Mouse (Mus musculus) hindbrain, embryonic 15.5 days (tissue): ENCODE results near the gene Lpin2. TPM values are rescaled to one million over a fixed set of nuclear protein-coding genes. Genes with fewer than 3 reads are reported as not detected.

Experiments
- ATAC-seq: fragments of 200-750 bp; cut with Nextera tagmentation; 2 replicates; pipeline ENCODE4 v1.8.0; 2017; ENCODE audit warnings: low read depth, moderate number of reproducible peaks, moderate TSS enrichment; ENCODE audit not compliant: low FRiP score
- H3K27ac ChIP-seq: fragments of 300-500 bp; sonication (generic); replicated peaks from 2 replicates; pipeline ENCODE4 v1.5.1; 2015; ENCODE audit warnings: mild to moderate bottlenecking, inconsistent platforms
- H3K27me3 ChIP-seq: fragments of 300-500 bp; sonication (generic); 2 replicates; pipeline ENCODE4 v1.6.1; 2015; ENCODE audit warnings: control low read depth, inconsistent platforms
- H3K36me3 ChIP-seq: fragments of 300-500 bp; sonication (generic); 2 replicates; pipeline ENCODE4 v1.6.1; 2015; ENCODE audit warnings: control low read depth, inconsistent platforms
- H3K4me1 ChIP-seq: fragments of 300-500 bp; sonication (generic); replicated peaks from 2 replicates; pipeline ENCODE4 v1.6.1; 2015; ENCODE audit warnings: control low read depth, inconsistent platforms
- H3K4me2 ChIP-seq: fragments of 300-500 bp; sonication (generic); 2 replicates; pipeline ENCODE4 v1.6.1; 2015; ENCODE audit warnings: moderate library complexity, mild to moderate bottlenecking, inconsistent platforms
- H3K4me3 ChIP-seq: fragments of 300-500 bp; sonication (generic); 2 replicates; pipeline ENCODE4 v1.5.1; 2015; ENCODE audit warnings: mild to moderate bottlenecking, inconsistent platforms
- H3K9ac ChIP-seq: fragments of 300-500 bp; sonication (generic); 2 replicates; pipeline ENCODE4 v1.6.1; 2015; ENCODE audit warnings: inconsistent platforms
- H3K9me3 ChIP-seq: fragments of 300-500 bp; sonication (generic); 2 replicates; pipeline ENCODE4 v1.6.1; 2016; ENCODE audit warnings: control low read depth, inconsistent platforms
- WGBS: fragments of 180-500 bp; shearing (Covaris S2); methylation state at CpG from one replicate; pipeline ENCODE4 v1.1.7; 2015; 5-methylcytosine and 5-hydroxymethylcytosine counted together
- polyA plus RNA-seq: library from polyadenylated mRNA; unstranded; fragments of >200 nt; fragmentation: Nextera tagmentation; extraction: Ambion mirVana; gene quantifications from 2 replicates; pipeline ENCODE4 v1.2.1, GENCODE M21; 2015

The Lpin2 gene
- polyA plus RNA-seq, 1 experiment from 2014 or later, result 42.6 TPM

DNA sequence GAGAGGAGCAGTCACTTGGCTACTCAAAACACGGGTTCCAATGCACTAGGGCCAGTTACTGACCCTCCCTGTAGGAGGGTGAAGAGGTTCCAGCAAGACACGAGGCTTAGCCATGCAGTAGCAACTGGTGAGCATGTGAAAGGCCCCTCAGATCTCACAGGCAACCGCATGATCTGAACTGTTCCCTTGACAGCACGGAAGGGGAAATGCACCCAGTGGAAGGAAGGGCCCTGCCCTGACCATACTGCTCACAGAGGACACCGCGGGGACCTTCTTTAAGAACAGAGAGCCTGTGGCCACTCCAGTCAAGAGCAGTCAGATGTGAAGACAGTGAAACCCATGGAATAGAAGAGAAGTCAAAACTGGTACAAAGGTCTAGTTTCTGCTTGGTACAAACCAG lies 80.8 kb downstream of the Lpin2 start:
- no peak for ATAC-seq
- no peaks in the 10 kb centered on the region for H3K27me3 ChIP-seq
- no peaks in the 10 kb centered on the region for H3K4me1 ChIP-seq
- H3K36me3 ChIP-seq, result no peaks in the 10 kb centered on the region
- no peak overlapping the region for H3K27ac ChIP-seq
- 80% methylated on average over 6 of the region's 6 CpGs for WGBS
- H3K9ac ChIP-seq, result no peak overlapping the region
- H3K4me3 ChIP-seq, result no peak overlapping the region
- H3K9me3 ChIP-seq, result no peaks in the 10 kb centered on the region
- H3K4me2 ChIP-seq, result no peak overlapping the region

DNA sequence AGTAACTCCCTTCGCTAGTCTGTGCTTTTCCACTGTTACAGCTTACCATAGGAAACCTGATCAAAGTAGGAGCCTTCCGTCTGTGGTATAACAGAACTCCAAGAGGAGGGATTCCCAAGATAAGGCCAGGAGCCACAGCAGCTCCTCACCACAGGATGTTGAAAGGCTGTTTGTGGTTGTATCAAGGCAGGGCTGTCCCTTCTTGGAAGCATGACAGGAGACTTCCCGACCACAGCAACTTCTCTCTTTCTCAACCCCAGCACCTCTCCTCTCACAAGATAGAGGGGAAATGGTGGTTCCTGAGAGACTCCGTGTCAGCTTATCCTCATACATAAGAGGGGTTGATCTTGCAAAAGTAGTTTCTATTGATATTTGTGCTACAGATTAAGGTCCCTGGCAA lies 82.4 kb downstream of the Lpin2 start:
- ATAC-seq, result no peak
- Histone ChIP-seq H3K9me3 (no peaks in the 10 kb centered on the region), H3K4me3 (no peak overlapping the region), H3K9ac (no peak overlapping the region), H3K4me1 (no peaks in the 10 kb centered on the region), H3K36me3 (no peaks in the 10 kb centered on the region), H3K27me3 (no peaks in the 10 kb centered on the region), H3K27ac (no peak overlapping the region), H3K4me2 (no peak overlapping the region)
- 81% methylated on average over 4 of the region's 4 CpGs for WGBS

DNA sequence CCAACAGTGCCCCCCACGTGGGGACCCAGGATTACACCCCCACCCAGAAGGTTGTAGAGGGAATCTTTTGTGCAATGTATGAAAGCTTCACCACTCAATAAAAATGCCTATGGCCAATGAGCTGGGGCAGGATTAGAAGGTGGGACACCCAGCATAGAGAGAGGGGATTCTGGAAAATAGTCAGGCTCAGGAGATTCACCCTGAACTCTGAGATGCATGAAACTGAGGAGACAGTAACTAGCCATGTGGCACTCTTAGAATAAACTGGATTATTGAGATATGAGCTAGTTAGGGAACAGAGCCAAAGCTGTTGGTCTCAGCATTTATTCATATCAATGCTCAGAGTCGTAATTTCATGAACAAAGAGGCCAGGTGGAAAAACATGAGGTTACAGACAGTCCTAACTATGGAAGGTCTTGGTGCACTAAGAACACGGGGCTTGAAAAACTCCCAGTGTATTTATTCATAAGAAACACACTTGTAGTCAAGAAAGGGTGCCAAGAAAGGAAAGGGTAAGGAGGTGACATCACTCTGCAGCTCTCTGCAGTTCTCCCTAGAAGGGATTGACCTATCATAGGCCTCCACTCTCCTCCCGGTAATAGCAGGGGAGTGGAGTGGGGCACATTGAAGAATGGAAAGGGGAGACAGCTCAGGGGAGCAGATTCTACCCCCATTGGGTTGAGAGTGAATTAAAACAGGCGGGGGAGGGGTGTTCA lies 83.1 kb downstream of the Lpin2 start:
- H3K36me3 ChIP-seq, result no peaks in the 10 kb centered on the region
- no peak overlapping the region for H3K27ac ChIP-seq
- H3K4me1 ChIP-seq, result no peaks in the 10 kb centered on the region
- no peaks in the 10 kb centered on the region for H3K27me3 ChIP-seq
- no peak overlapping the region for H3K4me2 ChIP-seq
- no peak overlapping the region for H3K9ac ChIP-seq
- H3K9me3 ChIP-seq, result no peaks in the 10 kb centered on the region
- ATAC-seq, result no peak
- no peak overlapping the region for H3K4me3 ChIP-seq
- 76% methylated on average over 5 of the region's 5 CpGs for WGBS

DNA sequence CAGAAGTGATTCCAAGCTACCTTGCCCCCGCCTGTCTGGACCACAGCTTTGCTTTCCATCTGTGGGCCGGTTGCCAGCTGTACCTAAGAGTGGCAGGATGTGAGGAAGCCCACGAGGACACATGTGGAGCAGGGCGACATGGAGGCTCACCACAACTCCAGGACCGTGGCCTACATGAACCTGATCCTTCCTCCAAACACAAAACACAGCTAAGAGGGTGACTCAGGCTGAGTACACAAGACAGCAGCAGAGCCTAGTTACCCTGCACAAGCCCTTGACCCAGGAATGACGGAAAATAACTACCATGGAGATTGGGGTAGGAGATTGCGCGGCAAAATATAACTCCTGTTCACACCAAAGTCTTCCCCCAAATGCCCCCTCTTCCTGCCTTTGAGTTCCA lies 85.0 kb downstream of the Lpin2 start:
- Histone ChIP-seq H3K4me3 (no peak overlapping the region), H3K4me1 (no peaks in the 10 kb centered on the region), H3K4me2 (no peak overlapping the region), H3K36me3 (no peaks in the 10 kb centered on the region), H3K9ac (no peak overlapping the region), H3K27me3 (no peaks in the 10 kb centered on the region), H3K27ac (no peak overlapping the region), H3K9me3 (no peaks in the 10 kb centered on the region)
- WGBS, result 95% methylated on average over 8 of the region's 8 CpGs
- ATAC-seq, result no peak

DNA sequence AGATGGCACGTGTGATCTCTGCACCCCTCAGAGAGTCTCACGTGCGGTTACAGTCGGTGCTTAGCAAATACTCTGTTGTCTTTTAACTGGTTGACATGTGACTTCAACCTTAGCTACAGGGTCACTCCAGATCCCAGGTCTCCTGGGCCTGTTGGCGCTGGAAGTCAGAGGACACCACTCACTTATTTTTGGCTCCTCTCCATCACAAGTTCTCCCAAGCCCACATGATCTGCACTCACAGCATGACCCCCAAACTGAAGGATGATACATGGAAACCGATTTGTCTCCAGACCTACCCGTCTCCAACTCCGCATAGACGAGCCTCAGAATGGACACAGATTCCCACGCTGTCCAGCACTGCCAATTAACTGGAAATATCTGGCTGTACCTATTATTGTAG lies 85.8 kb downstream of the Lpin2 start:
- ATAC-seq, result no peak

DNA sequence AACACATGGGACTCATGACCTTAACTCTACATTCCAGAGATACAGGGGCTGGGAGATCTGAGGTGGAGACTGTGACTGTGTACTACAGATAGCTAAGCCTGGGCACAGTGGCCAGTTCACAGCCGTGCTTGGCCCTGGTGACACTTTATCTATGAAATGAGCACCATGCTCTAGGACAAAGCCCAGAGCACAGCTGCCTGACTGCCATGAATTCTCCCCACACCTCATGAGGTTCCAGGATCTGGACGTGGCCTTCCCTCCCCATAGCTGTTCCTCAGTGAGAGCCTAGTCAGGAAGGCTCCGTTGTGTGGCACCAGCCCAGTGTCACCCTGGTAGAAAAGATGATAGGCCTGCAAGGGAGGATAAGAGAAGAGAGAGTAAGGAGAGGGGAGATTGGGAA lies 86.2 kb downstream of the Lpin2 start:
- 91% methylated on average over 3 of the region's 3 CpGs for whole genome bisulfite sequencing

More for the DNA sequence above, 85.8 kb downstream of the Lpin2 start:
- Histone ChIP-seq H3K27ac (no peak overlapping the region), H3K9ac (no peak overlapping the region), H3K9me3 (no peaks in the 10 kb centered on the region), H3K4me2 (no peak overlapping the region), H3K4me3 (no peak overlapping the region), H3K36me3 (no peaks in the 10 kb centered on the region), H3K27me3 (no peaks in the 10 kb centered on the region), H3K4me1 (no peaks in the 10 kb centered on the region)
- WGBS, result 83% methylated on average over 10 of the region's 10 CpGs

DNA sequence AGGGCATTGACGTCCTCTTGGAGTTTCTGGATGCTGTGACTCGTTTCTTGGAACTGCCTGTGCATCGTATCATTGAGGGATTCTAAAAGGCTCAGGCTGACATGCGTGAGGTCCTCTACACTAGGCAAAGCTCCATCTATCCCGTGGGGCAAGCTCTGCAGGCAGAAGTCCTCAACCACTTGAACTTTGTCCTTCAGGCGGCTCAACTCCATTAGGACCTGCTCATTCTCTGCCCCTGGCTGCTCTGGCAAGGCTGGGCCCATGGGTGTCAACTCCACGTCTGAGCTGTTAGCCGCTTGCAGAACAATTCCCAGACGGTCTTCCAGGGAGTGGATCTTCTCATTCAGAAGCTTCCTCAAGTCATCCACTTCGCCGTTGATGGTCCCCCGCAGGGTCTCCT lies 91.5 kb downstream of the Lpin2 start:
- Histone ChIP-seq H3K4me1 (no peaks in the 10 kb centered on the region), H3K9ac (no peak overlapping the region), H3K9me3 (no peaks in the 10 kb centered on the region), H3K4me2 (no peak overlapping the region), H3K36me3 (no peaks in the 10 kb centered on the region), H3K27ac (no peak overlapping the region), H3K4me3 (no peak overlapping the region), H3K27me3 (no peaks in the 10 kb centered on the region)
- WGBS, result 96% methylated on average over 12 of the region's 12 CpGs
- ATAC-seq, result no peak

More for the DNA sequence above, 86.2 kb downstream of the Lpin2 start:
- Histone ChIP-seq H3K9me3 (no peaks in the 10 kb centered on the region), H3K4me3 (no peak overlapping the region), H3K27me3 (no peaks in the 10 kb centered on the region), H3K27ac (no peak overlapping the region), H3K9ac (no peak overlapping the region), H3K4me1 (no peaks in the 10 kb centered on the region), H3K36me3 (no peaks in the 10 kb centered on the region), H3K4me2 (no peak overlapping the region)
- ATAC-seq, result no peak

DNA sequence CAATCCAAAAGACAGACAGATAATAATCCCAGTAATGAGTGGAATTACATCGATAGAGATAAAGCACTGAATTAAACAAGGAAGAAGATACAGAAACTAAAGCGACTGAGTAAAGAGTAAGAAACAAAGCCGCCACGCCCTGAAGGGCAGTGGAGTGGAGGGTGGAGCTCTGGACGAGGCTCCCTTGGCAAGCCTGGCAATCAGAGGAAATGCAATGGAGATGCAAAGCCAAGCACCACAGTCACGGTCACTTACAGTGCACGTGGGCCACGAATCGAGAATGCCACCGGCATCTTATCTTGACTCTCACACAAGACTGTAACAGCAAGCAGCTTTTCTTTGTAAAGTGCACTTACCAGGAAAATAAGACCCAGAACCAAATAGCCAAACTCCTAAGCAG lies 94.4 kb downstream of the Lpin2 start:
- no peak overlapping the region for H3K27ac ChIP-seq
- ATAC-seq, result no peak
- no peak overlapping the region for H3K4me2 ChIP-seq
- H3K9ac ChIP-seq, result no peak overlapping the region
- H3K9me3 ChIP-seq, result no peaks in the 10 kb centered on the region
- 89% methylated on average over 10 of the region's 10 CpGs for WGBS
- H3K4me3 ChIP-seq, result no peak overlapping the region
- H3K27me3 ChIP-seq, result no peaks in the 10 kb centered on the region
- H3K4me1 ChIP-seq, result no peaks in the 10 kb centered on the region
- no peaks in the 10 kb centered on the region for H3K36me3 ChIP-seq

DNA sequence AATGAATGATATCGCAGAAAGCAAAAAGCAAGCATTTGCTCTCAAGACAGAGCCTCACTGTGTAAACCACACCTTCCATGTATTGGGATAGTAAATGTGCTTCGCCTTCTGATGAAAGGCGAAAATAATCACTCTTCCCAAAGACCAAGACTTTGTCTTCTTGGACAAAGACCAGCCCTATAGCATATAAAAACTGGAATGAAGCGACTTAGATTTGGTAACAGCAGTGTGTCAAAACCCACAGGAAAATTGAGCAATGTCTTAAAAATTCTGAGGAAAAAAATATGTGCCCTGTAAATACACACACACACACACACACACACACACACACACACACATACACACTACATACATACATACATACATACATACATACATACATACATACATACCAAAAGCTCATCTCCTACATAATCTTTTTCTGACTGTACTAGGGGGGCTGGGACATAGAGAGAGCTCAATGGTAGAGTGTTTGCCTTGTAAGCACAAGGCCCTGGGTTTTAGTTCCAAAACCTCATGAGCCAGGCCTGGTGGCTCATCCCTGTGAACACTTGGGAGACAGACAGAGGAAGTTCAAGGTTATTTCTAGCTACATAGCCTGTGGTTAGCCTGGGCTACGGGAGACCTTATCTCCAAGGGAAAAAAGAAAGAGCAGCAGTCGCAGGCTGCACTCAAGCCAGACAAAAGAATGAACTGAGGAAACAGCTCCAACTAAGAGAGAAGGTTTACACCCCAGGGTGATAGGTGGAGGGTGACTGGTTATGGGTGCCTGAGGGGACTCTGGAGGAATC lies 95.5 kb downstream of the Lpin2 start:
- 88% methylated on average over 6 of the region's 6 CpGs for WGBS

DNA sequence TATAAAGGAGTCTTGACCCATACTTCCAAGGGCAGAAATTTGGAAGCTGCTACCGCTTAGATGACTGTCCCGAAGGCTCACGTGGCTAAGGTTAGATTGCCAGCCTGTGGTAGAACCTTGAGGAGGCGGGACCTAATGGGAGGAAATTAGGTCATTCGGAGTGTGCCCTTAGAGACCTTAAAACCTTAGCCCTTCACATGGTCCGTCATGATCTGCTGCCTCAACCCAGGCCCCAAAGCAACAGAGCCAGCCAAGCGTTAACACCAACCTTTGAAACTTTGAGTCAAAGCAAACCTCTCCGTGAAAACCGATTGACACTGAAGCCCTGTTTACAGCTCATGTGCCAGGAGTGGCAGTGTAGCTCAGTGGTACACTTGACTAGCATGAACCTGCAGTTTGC lies 100.4 kb downstream of the Lpin2 start:
- no peak overlapping the region for H3K9ac ChIP-seq
- no peaks in the 10 kb centered on the region for H3K36me3 ChIP-seq
- no peaks in the 10 kb centered on the region for H3K27me3 ChIP-seq
- no peak for ATAC-seq
- H3K27ac ChIP-seq, result no peak overlapping the region
- H3K4me2 ChIP-seq, result no peak overlapping the region
- H3K4me3 ChIP-seq, result no peak overlapping the region
- WGBS, result 89% methylated on average over 9 of the region's 9 CpGs
- no peaks in the 10 kb centered on the region for H3K9me3 ChIP-seq
- no peaks in the 10 kb centered on the region for H3K4me1 ChIP-seq

More for the DNA sequence above, 95.5 kb downstream of the Lpin2 start:
- no peak overlapping the region for H3K4me3 ChIP-seq
- no peaks in the 10 kb centered on the region for H3K9me3 ChIP-seq
- H3K27ac ChIP-seq, result no peak overlapping the region
- H3K4me2 ChIP-seq, result no peak overlapping the region
- H3K36me3 ChIP-seq, result no peaks in the 10 kb centered on the region
- no peaks in the 10 kb centered on the region for H3K27me3 ChIP-seq
- no peaks in the 10 kb centered on the region for H3K4me1 ChIP-seq
- H3K9ac ChIP-seq, result no peak overlapping the region
- ATAC-seq, result no peak

DNA sequence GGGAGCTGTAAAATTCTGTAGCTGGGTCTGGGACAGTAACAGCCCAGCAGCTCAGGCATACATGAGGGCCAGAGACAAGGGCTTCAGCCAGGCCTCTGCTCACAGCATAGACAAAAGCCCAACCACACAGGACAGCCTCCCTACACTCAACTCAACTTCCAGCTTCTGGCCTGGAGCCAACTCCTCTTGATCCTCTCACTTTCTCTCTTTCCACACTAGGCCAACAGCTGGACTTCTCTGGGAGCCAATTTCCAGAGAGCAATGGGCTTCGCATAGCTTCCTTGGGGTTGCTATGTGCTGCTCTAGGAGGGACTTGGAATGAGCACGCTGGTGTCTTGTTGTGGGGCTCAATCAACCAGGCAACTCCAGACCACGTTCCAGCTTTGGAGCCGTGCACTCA lies 100.9 kb downstream of the Lpin2 start:
- Histone ChIP-seq H3K9ac (no peak overlapping the region), H3K27me3 (no peaks in the 10 kb centered on the region), H3K36me3 (no peaks in the 10 kb centered on the region), H3K4me1 (no peaks in the 10 kb centered on the region), H3K4me3 (no peak overlapping the region), H3K4me2 (no peak overlapping the region), H3K9me3 (no peaks in the 10 kb centered on the region), H3K27ac (no peak overlapping the region)
- 67% methylated on average over 4 of the region's 4 CpGs for WGBS
- ATAC-seq, result no peak

DNA sequence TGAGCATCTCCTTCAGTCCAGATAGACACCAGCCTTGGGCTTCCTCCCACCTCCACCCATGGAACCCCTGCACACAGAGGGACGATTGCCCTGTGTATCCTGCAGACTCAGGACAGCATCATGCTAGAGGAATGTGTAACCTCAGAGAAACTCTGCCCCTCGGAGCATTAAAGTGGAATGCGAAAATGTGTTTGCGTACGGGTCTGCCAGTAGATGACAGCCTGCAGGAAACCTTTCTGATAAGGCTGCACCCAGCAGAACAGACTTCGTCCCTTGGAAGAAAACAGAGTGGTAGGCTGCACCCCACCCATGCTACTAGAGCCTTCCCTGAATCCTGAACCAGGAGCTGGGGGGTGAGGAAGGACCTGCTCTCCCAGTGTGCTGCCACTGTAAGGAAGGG lies 102.5 kb downstream of the Lpin2 start:
- no peak overlapping the region for H3K9ac ChIP-seq
- H3K27me3 ChIP-seq, result no peaks in the 10 kb centered on the region
- H3K4me1 ChIP-seq, result no peaks in the 10 kb centered on the region
- WGBS, result 84% methylated on average over 6 of the region's 6 CpGs
- no peak for ATAC-seq
- no peak overlapping the region for H3K4me3 ChIP-seq
- no peaks in the 10 kb centered on the region for H3K9me3 ChIP-seq
- no peak overlapping the region for H3K27ac ChIP-seq
- H3K36me3 ChIP-seq, result no peaks in the 10 kb centered on the region
- H3K4me2 ChIP-seq, result no peak overlapping the region
